Mouse (Mus musculus) gastrocnemius, adult 8-10 months (tissue): ENCODE data around the gene Apc2. TPM values are rescaled to one million over a fixed set of nuclear protein-coding genes. Genes with fewer than 3 reads are reported as not detected.

Source experiments
- DNase-seq, 2 experiments: peaks; one replicate each; pipeline ENCODE4 v3.0.0; 2022; ENCODE audit warnings: low spot score in 2 of 2
- total RNA-seq, 4 experiments: library from RNA; stranded (reverse); gene quantifications; 2 replicates each; pipeline ENCODE4 v1.2.4; 2022

The Apc2 gene
- total RNA-seq, 4 experiments from 2014 or later: 0.24 to 0.54 (median 0.31) TPM

- DNase-seq: no peak
Measured at GRCm38 (mm10) chr10:80294311-80294710, 1.5 kb upstream of the Apc2 start.

DNA sequence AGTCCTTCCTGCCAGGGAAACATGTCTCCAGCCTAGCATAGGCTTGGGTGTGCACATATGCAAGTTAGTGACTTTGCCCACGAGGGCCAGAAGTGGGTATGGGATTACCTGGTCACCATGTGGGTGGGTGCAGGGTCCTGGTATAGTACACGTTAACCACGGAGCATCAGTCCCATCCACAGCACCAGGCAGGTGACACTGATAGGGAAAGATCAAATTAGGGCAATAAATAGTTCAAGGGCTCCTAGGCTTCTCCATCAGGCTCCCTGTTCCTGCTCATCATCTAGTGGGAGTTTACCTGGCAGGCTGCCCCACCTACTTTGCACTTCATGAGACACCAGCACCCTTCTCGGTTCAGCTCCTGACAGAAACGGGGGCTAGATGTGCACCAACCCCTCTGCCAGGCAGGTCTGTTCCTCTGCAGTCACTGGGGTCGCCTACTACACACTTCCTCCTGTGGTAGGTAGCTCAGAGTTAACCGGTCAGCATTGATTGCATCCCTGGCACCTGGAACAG lies 931 bp upstream of the Apc2 start:
- DNase-seq: no peak

DNA sequence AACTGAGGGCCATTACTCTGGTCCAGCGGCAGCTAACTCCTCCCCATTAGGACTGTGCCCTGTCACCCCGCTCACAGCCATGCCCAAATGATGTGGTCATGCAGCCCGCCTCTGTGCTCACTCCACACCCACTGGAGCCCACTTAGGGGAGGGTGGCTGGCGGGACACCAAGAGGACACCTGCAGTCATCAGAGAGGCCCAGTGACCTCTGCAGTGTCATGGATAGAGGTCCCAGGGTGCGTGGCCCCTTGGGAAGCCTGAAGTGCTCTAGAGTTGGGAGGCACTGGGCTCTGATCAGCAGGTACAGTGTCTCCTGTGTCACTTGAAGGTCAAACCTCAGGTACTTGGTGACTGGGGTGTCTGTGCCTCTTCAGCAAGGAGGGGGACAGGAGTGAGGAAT lies 1.0 kb downstream of the Apc2 start:
- DNase-seq: no peak

DNA sequence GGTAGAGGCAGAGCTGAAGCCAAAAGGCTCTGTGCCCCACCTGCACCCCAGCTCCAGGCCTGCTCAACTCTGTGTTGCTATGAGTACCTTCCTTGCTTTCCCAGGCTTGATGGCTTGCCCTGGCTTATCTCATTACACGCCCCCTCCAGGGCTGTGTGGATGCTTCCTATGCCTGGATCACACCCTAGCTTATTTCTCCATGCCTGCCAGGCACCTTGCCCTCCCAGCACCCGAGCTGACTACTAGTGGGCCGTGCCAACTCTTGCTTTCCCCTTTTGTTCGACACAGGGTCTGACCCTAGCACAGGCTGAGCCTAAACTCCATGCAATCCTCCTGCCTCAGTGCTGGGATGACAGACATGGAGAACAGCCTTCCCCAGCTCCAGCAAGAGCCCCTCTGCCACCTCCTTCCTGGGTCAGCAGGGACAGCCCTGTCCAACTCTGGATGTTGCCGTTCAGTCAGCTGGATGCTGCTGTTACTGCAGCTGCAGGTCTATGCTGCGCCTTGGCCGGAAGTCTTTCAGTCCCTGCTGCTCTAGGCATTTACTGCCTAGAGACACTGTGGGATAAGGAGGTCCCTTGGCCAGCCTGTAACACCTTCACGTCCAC lies 1.9 kb downstream of the Apc2 start:
- no peak for DNase-seq

DNA sequence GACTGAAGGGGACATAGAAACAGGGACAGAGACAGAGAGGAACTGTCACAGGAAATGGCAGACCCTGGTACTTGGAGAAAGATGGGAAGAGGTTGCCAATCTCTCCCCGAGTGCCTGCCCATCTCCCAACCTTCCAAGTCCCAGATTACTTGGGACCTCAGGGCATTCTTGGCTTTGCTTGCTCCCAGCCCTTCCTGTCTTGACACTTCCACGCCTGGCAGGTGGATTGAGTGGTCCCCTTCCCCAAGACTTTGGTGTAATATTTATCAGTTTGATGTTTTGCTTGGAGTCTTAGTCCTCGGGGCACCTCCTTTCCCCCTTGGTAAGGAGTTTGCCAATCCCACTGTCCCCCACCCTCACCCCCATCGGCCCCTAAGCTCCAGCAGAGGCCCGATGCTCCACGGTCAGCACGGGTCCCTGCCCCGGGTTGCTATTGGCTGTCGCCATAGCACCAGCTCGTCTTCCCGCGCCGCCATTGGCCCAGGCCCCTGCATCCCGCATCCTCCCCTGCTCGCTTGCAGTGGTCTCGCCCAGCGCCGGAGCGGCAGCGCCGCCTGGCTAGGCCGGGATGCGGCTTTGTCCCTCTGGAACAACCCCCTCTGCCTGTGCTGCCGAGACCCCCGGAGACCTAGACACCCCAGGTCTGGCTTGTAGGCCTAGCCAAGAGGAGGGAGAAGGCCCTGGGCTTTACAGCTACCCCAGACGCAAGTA lies 2.9 kb downstream of the Apc2 start:
- DNase-seq: no peak

DNA sequence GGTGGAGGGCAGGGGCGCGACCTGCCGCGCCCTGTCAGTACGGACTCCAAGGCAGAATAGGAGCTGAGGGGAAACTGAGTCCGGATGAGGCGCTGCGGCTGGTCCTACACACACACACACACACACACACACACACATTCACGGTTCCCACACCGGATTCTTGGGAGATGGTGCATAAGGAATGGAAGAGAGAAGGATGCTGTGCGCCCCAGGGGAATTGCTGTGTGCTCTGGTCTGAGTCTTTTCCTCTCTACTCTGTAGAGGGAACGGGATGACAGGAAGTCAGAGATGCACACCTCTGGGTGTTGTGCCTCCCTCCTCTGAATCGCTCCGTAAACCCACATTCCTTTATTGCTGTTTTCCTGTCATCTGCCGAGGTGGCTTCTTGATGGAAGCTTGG lies 3.5 kb downstream of the Apc2 start:
- DNase-seq: no peak

DNA sequence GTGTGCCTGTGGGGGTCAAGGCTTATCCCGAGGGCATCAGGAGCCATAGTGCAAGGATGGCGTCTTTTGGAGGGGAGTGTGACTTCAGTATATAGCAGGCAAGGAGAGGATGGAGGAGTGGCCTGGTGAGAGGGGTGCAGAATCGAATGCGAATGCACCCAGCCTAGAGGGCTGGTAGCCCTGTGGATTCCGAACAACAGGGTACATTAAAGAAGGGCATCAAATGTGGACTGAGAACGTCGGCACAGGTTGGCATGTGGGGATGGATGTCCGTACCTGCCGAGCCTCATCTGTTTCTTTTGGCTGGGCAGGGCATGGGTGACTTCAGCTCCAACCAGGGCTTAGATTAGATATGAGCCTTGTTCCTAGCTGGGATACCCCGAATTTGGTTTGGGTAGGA lies 4.0 kb downstream of the Apc2 start:
- no peak for DNase-seq

DNA sequence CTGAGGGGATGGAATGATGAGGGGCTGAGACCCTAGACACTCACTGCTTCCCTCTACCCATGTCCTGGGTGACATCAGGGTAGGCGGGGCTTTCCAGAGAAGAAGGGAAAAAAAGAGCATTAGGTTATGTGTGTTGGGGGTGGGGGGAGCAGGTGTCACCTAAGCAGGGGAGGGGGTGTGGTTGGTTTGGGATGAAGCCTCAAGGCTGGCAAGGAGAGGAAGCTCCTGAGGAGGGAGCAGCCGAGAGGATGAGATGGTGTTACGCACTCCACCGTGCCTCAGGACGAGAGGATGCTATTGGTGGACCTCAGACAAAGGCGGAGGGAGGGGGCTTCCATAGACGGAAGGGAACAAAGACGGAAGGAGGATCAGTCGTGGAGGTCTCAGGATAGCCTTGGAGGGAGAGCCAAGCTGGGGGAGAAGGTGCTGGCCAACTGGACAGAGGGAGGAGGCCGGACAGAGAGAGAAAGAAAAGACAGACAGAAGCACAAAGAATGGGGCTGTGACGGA lies 5.0 kb downstream of the Apc2 start:
- no peak for DNase-seq

GRCm38 (mm10) chr10:80301256-80302081 lies 5.7 kb downstream of the Apc2 start:
- DNase-seq: no peak

GRCm38 (mm10) chr10:80302082-80302355 lies 6.2 kb downstream of the Apc2 start:
- no peak for DNase-seq

DNA sequence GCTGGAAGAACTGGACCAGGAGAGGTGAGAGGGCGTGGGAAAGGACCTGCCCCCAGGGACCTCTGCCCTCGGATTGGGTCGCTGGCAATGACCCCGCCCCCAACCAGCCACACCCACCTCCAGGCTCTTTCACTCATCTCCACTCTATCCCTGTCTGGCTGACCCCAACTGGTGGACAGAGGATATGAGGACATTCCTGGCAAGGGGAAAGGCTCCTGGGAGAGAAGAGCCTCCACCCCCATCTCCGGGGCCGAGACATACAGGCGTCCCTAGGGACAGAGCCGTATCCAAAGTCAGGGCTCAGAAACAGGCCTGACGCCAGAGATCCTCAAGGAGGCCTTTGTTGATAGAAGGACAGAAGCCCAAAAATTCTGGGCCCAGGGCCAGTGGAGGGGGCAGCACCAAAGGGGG lies 6.7 kb downstream of the Apc2 start:
- peak; percentile 84 to 86 for DNase-seq

DNA sequence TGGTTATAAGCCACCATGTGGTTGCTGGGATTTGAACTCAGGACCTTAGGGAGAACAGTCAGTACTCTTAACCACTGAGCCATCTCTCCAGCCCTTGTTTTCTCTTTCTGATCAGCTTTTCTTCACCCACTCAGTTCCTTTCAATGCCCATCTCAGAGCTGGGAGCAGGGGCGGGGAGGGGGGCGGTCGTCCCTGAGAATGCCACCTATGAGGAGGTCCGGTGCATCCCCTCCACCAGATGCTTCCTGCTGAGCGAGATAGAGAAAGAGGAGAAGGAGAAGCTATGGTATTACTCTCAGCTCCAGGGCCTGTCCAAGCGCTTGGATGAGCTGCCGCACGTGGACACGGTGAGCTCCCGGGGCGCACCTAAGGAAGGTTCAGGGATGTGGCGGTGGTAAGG lies 8.7 kb downstream of the Apc2 start:
- no peak for DNase-seq

GRCm38 (mm10) chr10:80304862-80305261 lies 9.1 kb downstream of the Apc2 start:
- no peak for DNase-seq

GRCm38 (mm10) chr10:80311560-80311959 lies 15.8 kb downstream of the Apc2 start:
- no peak for DNase-seq

DNA sequence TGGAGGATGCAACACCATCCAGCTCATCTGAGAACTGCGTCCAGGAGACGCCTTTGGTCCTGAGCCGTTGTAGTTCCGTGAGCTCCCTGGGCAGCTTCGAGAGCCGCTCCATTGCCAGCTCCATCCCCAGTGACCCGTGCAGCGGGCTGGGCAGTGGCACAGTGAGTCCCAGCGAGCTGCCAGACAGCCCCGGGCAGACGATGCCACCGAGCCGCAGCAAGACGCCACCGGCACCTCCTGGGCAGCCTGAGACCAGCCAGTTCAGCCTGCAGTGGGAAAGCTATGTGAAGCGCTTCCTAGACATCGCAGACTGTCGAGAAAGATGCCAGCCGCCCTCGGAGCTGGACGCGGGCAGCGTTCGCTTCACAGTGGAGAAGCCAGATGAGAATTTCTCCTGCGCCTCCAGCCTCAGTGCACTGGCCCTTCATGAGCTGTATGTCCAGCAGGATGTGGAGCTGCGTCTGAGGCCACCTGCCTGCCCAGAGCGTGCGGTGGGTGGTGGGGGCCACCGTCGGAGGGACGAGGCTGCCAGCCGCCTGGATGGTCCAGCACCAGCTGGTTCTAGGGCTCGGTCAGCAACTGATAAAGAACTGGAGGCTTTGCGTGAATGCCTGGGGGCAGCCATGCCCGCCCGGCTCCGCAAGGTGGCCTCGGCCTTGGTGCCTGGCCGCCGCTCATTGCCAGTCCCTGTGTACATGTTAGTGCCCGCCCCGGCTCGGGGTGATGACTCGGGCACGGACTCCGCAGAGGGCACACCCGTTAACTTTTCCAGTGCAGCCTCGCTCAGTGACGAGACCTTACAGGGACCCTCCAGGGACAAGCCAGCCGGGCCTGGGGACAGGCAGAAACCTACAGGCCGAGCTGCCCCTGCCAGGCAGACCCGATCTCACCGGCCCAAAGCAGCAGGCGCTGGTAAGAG lies 17.1 kb downstream of the Apc2 start:
- no peak for DNase-seq

GRCm38 (mm10) chr10:80313627-80314201 lies 17.9 kb downstream of the Apc2 start:
- no peak for DNase-seq

DNA sequence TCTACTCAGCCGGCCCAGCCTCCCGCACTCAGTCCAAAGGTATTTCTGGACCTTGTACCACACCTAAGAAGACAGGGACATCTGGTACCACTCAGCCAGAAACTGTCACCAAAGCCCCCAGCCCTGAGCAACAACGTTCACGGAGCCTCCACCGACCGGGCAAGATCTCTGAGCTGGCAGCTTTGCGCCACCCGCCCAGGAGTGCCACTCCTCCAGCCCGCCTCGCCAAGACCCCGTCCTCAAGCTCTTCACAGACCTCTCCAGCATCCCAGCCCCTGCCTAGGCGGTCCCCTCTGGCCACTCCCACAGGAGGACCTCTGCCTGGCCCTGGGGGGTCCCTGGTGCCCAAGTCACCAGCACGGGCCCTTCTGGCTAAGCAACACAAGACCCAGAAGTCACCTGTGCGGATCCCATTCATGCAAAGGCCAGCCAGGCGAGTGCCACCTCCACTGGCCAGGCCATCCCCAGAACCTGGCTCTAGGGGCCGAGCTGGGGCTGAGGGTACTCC lies 18.8 kb downstream of the Apc2 start:
- DNase-seq: no peak

- no peak for DNase-seq
Measured at GRCm38 (mm10) chr10:80315315-80315714, 19.5 kb downstream of the Apc2 start.

DNA sequence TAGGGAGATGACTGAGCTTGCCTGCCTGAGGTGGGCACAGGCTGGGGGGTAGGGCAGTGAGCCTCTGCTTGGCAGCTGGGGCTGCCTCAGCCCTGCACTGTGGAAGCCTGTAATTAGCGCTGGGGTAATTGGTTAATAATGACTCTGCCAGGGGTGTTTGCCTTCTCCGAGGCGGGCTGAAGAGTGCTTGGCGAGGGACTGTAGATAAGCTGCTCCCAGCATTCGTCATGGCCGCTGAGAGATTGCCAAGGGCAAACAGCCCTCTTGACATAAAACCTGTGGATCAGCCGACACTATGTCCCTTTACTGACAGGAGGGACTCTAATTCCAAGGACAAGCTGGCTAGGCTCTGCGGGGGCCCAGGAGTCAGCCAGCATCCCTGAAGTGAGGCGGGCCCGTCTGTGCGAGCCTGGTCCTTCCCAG lies 20.6 kb downstream of the Apc2 start:
- no peak for DNase-seq

- no peak for DNase-seq
Measured at GRCm38 (mm10) chr10:80317011-80317410, 21.2 kb downstream of the Apc2 start.

- peak; percentile 90 for DNase-seq
Measured at GRCm38 (mm10) chr10:80320340-80320760, 24.6 kb downstream of the Apc2 start, which contains the start of gene 2310011J03Rik. 2310011J03Rik (minus strand) TSS chr10:80320537.
